Mouse (Mus musculus) heart, embryonic 16.5 days (tissue): ENCODE measurements around the gene Frrs1l. TPM values are rescaled to one million over a fixed set of nuclear protein-coding genes. Genes with fewer than 3 reads are reported as not detected.

Source experiments
- ATAC-seq: fragments of 200-750 bp; cut with Nextera tagmentation; replicated peaks from 2 replicates; pipeline ENCODE4 v1.8.0; 2017; ENCODE audit warnings: moderate number of reproducible peaks; ENCODE audit not compliant: insufficient read depth, low FRiP score; ENCODE audit errors: extremely low read depth
- H3K27ac ChIP-seq: fragments of 300-500 bp; sonication (generic); 2 replicates; pipeline ENCODE4 v1.5.1; 2014; ENCODE audit warnings: mild to moderate bottlenecking, low read length, control low read depth, moderate library complexity
- H3K27me3 ChIP-seq: fragments of 300-500 bp; sonication (generic); 2 replicates; pipeline ENCODE4 v1.6.1; 2014; ENCODE audit warnings: low read length, mixed read lengths; ENCODE audit not compliant: control insufficient read depth, insufficient read depth
- H3K36me3 ChIP-seq: fragments of 300-500 bp; sonication (generic); 2 replicates; pipeline ENCODE4 v1.6.1; 2014; ENCODE audit not compliant: control insufficient read depth, insufficient read depth
- H3K4me1 ChIP-seq: fragments of 300-500 bp; sonication (generic); 2 replicates; pipeline ENCODE4 v1.6.1; 2014; ENCODE audit warnings: low read length, mixed read lengths; ENCODE audit not compliant: control insufficient read depth, insufficient read depth
- H3K4me2 ChIP-seq: fragments of 300-500 bp; sonication (generic); 2 replicates; pipeline ENCODE4 v1.6.1; 2014; ENCODE audit warnings: low read depth, mild to moderate bottlenecking, control low read depth, low read length
- H3K4me3 ChIP-seq: fragments of 300-500 bp; sonication (generic); 2 replicates; pipeline ENCODE4 v1.5.1; 2014; ENCODE audit warnings: mild to moderate bottlenecking, control low read depth, low read length
- H3K9ac ChIP-seq: fragments of 300-500 bp; sonication (generic); 2 replicates; pipeline ENCODE4 v1.6.1; 2014; ENCODE audit warnings: low read length, control low read depth
- H3K9me3 ChIP-seq: fragments of 300-500 bp; sonication (generic); replicated peaks from 2 replicates; pipeline ENCODE4 v1.6.1; 2016; ENCODE audit warnings: low read length; ENCODE audit not compliant: control insufficient read depth
- WGBS: fragments of 180-500 bp; shearing (Covaris S2); extraction: QIAGEN DNeasy Blood & Tissue Kit; methylation state at CpG from one replicate; pipeline ENCODE4 v1.1.7; 2014; 5-methylcytosine and 5-hydroxymethylcytosine counted together
- polyA plus RNA-seq: library from polyadenylated mRNA; unstranded; fragments of >200 nt; fragmentation: Nextera tagmentation; extraction: Ambion mirVana; gene quantifications from 2 replicates; pipeline ENCODE4 v1.2.1, GENCODE M21; 2015

The Frrs1l gene
- polyA plus RNA-seq, 1 experiment from 2014 or later, result 0.14 TPM

DNA sequence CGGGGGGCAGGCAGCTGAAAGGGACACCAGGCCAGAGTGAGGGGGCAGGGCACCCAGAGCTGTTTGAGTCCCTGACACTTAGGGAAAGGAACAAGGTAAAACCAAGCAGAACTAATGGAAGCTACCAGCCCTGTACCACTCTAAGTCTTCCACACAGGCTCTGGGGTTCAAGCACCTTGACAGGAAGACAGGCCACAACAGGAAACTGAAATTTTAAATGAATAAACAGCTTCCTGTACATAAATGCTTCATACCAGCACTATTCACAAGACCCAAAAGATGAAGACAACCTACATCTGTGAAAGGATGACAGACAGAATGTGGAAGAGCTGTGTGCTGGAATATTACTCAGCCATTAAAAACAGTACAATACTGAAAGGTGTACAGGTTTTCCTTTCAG, 54.9 kb downstream of the Frrs1l start:
- Histone ChIP-seq H3K9ac (no peak overlapping the region), H3K36me3 (peaks cover 20% of the 10 kb centered on the region; the same call in 1 of the 2 replicates), H3K4me1 (peaks cover 50% of the 10 kb centered on the region), H3K4me2 (no peak overlapping the region), H3K27me3 (no peaks in the 10 kb centered on the region), H3K9me3 (no peaks in the 10 kb centered on the region), H3K27ac (no peak overlapping the region), H3K4me3 (no peak overlapping the region)
- WGBS, result no CpG with 5 or more reads among the region's 1 CpGs
- ATAC-seq, result no peak

DNA sequence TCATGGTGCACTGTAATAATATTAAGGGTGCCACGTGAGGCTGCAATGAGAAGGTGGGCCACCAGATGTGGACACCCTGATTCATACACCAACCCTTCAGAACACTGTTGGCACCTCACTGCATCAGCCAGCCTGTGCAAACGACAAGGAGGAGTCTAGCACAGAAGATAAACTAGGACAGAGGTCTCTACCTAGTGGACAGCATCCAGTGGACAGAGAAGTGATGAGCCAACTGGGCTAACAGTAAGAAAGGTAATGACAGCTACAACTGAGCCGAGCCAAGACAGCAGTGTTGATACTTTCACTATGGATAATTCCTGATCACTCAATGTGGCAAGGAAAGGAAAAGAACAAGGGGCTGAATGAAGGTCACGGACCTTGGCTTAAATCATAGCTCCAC, 57.0 kb downstream of the Frrs1l start:
- H3K9ac ChIP-seq, result no peak overlapping the region
- no peak overlapping the region for H3K27ac ChIP-seq
- H3K4me1 ChIP-seq, result peaks cover 56% of the 10 kb centered on the region
- H3K4me2 ChIP-seq, result no peak overlapping the region
- H3K27me3 ChIP-seq, result no peaks in the 10 kb centered on the region
- no peak for ATAC-seq
- 81% methylated on average over 4 of the region's 4 CpGs for WGBS
- H3K4me3 ChIP-seq, result no peak overlapping the region
- peaks cover 23% of the 10 kb centered on the region; the same call in 1 of the 2 replicates for H3K36me3 ChIP-seq
- H3K9me3 ChIP-seq, result no peaks in the 10 kb centered on the region

DNA sequence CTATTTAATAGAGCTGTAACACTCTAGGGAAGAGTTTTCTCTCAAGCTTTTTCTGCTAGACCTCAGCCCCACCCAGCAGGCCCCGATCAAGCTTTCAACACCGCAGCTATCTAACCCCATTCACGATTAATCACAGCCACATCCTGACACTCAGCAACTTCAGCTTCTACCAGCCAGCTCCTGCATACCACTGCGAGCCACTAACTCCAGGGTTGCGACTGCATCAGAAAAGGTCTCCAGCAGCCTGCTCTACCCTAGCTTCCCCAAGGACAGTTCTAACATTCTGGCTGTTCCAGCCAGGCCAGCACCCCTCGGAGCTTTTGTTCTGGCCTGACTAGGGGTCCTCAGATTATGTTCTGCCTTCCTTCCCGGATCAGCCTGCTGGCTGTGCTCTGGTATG, 58.1 kb downstream of the Frrs1l start:
- Histone ChIP-seq H3K27ac (peak overlapping the region; percentile 81), H3K4me1 (peaks cover 56% of the 10 kb centered on the region), H3K4me3 (no peak overlapping the region), H3K9me3 (no peaks in the 10 kb centered on the region), H3K36me3 (peaks cover 23% of the 10 kb centered on the region; the same call in 1 of the 2 replicates), H3K9ac (peak overlapping the region; percentile 48; the same call in 1 of the 2 replicates), H3K4me2 (peak overlapping the region; percentile 19; the same call in 1 of the 2 replicates), H3K27me3 (no peaks in the 10 kb centered on the region)
- WGBS, result 21% methylated on average over 7 of the region's 7 CpGs
- peak; percentile 85 for ATAC-seq

DNA sequence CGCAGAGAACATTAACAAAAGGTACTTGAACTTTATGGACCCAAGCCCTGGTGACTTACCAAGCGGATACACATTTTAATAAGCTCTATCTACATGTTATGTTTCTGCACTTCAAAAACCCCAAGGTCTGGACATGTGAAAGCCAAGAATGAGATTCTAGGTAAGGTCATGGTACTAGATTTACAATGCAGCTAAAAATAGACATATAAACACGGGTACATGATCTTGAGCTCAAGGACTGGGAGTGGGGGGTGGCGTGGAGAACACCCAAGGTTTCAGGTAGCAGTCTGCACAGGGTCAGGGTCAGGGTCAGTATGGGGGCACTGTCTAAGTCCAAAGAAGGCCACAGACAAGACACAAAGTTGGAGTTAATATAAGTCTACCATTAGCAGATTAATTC, 59.9 kb downstream of the Frrs1l start:
- Histone ChIP-seq H3K4me3 (no peak overlapping the region), H3K36me3 (peaks cover 23% of the 10 kb centered on the region), H3K27me3 (no peaks in the 10 kb centered on the region), H3K27ac (peak overlapping the region; percentile 66), H3K9ac (no peak overlapping the region), H3K4me1 (peaks cover 47% of the 10 kb centered on the region), H3K4me2 (no peak overlapping the region), H3K9me3 (no peaks in the 10 kb centered on the region)
- peak; percentile 38; the same call in 1 of the 2 replicates for ATAC-seq
- WGBS, result 44% methylated on average over 4 of the region's 4 CpGs

DNA sequence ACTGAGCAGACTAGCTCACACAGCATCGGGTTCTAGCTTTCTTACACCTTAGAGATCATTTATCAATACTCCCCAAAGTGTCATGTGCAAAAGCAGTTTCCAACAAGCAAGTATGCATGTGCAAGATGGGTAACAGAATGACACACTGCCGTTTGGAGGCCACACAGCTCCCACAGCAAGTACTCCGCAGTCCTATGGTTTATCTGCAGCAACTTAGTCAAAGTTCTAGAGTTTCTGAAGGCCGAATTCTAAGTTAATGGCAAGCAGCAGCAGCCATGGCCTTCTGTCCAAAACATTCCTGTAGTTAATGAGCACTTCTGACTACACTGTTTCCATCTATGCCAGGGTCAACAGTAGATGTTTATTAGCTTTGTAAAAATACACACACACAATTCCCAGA, 63.2 kb downstream of the Frrs1l start:
- ATAC-seq, result no peak
- WGBS, result 81% methylated on average over 4 of the region's 4 CpGs
- no peaks in the 10 kb centered on the region for H3K27me3 ChIP-seq
- peaks cover 40% of the 10 kb centered on the region for H3K4me1 ChIP-seq
- no peak overlapping the region for H3K4me2 ChIP-seq
- H3K36me3 ChIP-seq, result peaks cover 33% of the 10 kb centered on the region
- H3K9me3 ChIP-seq, result no peaks in the 10 kb centered on the region
- no peak overlapping the region for H3K27ac ChIP-seq
- no peak overlapping the region for H3K4me3 ChIP-seq
- no peak overlapping the region for H3K9ac ChIP-seq

DNA sequence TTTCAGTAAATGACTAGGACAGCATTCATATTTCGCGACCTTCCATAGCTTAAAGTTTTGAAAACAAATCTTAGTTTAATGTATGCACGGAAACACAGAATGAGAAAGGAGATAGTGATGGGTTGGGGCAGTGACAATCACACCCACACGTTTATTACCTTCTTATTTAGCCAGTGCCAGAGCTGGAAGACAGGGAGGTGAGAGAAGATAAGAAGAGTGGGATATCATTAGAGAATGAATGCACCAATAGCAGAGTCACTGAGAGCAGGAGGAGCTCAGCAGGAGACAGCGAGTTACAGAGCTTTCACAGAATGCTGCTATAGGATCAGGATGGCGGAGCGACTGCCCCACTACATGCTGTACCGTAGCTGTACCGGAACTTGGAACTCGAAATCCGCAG, 68.0 kb downstream of the Frrs1l start:
- whole genome bisulfite sequencing, result 89% methylated on average over 11 of the region's 11 CpGs
- Histone ChIP-seq H3K9ac (no peak overlapping the region), H3K4me1 (no peaks in the 10 kb centered on the region), H3K27ac (no peak overlapping the region), H3K36me3 (peaks cover 39% of the 10 kb centered on the region), H3K27me3 (no peaks in the 10 kb centered on the region), H3K9me3 (no peaks in the 10 kb centered on the region), H3K4me2 (no peak overlapping the region), H3K4me3 (no peak overlapping the region)
- no peak for ATAC-seq

DNA sequence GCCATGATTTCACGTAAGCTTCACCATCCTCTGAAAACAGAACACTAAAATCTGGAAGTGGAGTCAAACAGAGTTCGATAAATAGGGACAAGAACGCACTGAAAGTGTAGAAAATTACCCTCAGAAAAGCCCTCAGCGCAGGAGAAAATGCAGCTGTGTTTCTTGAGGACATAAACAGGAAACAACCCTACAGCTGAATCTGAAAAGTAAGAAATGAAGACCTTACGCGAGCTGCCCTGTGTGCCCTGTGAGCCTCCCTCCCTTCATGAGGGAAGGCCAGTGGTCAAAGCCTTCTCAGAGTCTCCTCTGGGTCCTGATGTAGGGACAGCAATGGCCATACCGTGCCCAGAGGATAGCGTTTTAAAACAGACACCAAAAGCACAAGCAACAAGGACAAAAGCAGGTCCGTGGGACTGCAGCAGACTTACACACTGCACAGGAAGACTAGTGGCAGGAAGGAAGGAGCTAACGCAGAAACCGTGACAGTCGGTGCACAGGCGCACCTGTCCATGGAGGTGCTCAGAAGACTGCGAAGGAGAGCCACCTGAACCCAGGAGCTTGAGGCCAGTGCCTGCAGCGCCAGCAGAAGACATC, 74.4 kb downstream of the Frrs1l start:
- Histone ChIP-seq H3K27me3 (no peaks in the 10 kb centered on the region), H3K4me2 (no peak overlapping the region), H3K4me1 (no peaks in the 10 kb centered on the region), H3K9ac (no peak overlapping the region), H3K9me3 (no peaks in the 10 kb centered on the region), H3K36me3 (peaks cover 28% of the 10 kb centered on the region), H3K4me3 (no peak overlapping the region), H3K27ac (no peak overlapping the region)
- WGBS, result 88% methylated on average over 15 of the region's 15 CpGs
- no peak for ATAC-seq

DNA sequence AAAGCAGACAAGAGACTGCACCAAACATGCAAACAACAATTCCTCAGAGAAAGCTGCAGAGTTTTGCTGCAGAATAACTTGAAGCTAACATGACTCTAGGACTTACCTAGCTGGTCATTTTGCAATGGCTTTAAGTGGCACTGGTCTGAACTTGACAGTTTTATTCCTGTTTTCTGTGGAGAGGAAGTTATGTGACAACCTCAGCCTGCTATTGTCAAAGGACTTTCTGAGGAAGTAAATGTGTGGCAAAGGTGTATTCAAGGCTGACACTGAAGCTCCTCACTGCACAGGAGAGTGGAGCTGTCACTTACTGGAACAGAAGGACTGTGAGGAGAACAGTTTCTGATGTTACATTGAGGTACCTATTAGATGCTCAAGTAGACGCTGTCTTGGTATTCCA, 75.4 kb downstream of the Frrs1l start:
- no peaks in the 10 kb centered on the region for H3K9me3 ChIP-seq
- no peak overlapping the region for H3K9ac ChIP-seq
- H3K36me3 ChIP-seq, result peaks cover 35% of the 10 kb centered on the region
- H3K27ac ChIP-seq, result no peak overlapping the region
- H3K4me3 ChIP-seq, result no peak overlapping the region
- H3K4me2 ChIP-seq, result no peak overlapping the region
- no peaks in the 10 kb centered on the region for H3K27me3 ChIP-seq
- 85% methylated on average over 1 of the region's 1 CpGs for WGBS
- ATAC-seq, result no peak
- no peaks in the 10 kb centered on the region for H3K4me1 ChIP-seq

DNA sequence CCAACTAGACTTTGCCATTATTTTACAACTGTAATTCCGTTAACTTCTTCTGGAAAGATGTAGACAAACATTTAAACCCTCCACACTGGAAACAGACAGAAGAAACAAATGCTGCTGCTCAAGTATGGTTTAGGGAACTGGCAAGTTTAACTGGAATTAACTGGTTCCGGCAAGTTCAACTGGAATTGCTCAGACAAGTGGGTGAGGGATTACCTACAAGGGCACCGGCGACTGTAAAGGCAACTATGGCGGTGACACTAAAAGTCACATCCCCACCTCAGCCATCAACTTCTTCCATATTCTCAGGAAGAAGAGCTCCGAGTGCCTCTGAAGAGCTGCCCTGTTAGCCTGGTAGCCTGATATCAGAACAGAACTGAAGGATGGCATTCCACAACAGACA, 75.9 kb downstream of the Frrs1l start:
- Histone ChIP-seq H3K4me2 (no peak overlapping the region), H3K9me3 (no peaks in the 10 kb centered on the region), H3K9ac (no peak overlapping the region), H3K36me3 (peaks cover 39% of the 10 kb centered on the region), H3K27me3 (no peaks in the 10 kb centered on the region), H3K4me3 (no peak overlapping the region), H3K27ac (no peak overlapping the region), H3K4me1 (no peaks in the 10 kb centered on the region)
- WGBS, result 87% methylated on average over 6 of the region's 6 CpGs
- no peak for ATAC-seq
